Mouse (Mus musculus) myocyte (in vitro differentiated cells): ENCODE data around the gene Tead2. TPM values are rescaled to one million over a fixed set of nuclear protein-coding genes. Genes with fewer than 3 reads are reported as not detected.

Experiments
- H3K27me3 ChIP-seq: one replicate; pipeline ENCODE4 v1.6.1; 2011; ENCODE audit not compliant: control insufficient read depth, insufficient read depth, insufficient read length
- H3K36me3 ChIP-seq: one replicate; pipeline ENCODE4 v1.6.1; 2011; ENCODE audit not compliant: control insufficient read depth, insufficient read depth
- H3K4me2 ChIP-seq: one replicate; pipeline ENCODE4 v1.6.1; 2011; ENCODE audit warnings: low read depth, control low read depth
- H3K4me3 ChIP-seq: one replicate; pipeline ENCODE4 v1.5.1; 2011; ENCODE audit warnings: mild to moderate bottlenecking, control low read depth, moderate library complexity
- H3K79me2 ChIP-seq: one replicate; pipeline ENCODE4 v1.6.1; 2011; ENCODE audit not compliant: control insufficient read depth, insufficient read depth
- H3ac ChIP-seq: one replicate; pipeline ENCODE4 v1.6.1; 2011; ENCODE audit not compliant: control insufficient read depth, insufficient read length
- CEBPB ChIP-seq: IDR thresholded peaks from 2 replicates; pipeline ENCODE4 v1.6.1; 2011; ENCODE audit warnings: mild to moderate bottlenecking, moderate library complexity; ENCODE audit not compliant: poor library complexity, insufficient read depth, severe bottlenecking
- E2F4 ChIP-seq: IDR thresholded peaks from one replicate; pipeline ENCODE4 v1.6.1; 2011; ENCODE audit warnings: mild to moderate bottlenecking, control low read depth, moderate library complexity; ENCODE audit not compliant: insufficient read depth
- MAX ChIP-seq: IDR thresholded peaks from one replicate; pipeline ENCODE4 v1.6.1; 2011; ENCODE audit warnings: low read depth, mild to moderate bottlenecking, control low read depth
- MYOD1 ChIP-seq, 3 experiments: IDR thresholded peaks; one replicate each; pipeline ENCODE4 v1.6.1; 2011; ENCODE audit warnings: control low read depth in 2 of 3, low read depth in 2 of 3, mild to moderate bottlenecking in 2 of 3, moderate library complexity in 1 of 3; ENCODE audit not compliant: insufficient read length in 2 of 3, control insufficient read depth in 1 of 3
- MYOG ChIP-seq, 3 experiments: IDR thresholded peaks; one replicate each; pipeline ENCODE4 v1.6.1; 2011; ENCODE audit warnings: control low read depth in 2 of 3, low read depth in 2 of 3, mild to moderate bottlenecking in 2 of 3; ENCODE audit not compliant: insufficient read length in 2 of 3, control insufficient read depth in 1 of 3, insufficient read depth in 1 of 3
- POLR2A ChIP-seq: IDR thresholded peaks from one replicate; pipeline ENCODE4 v1.6.1; 2011; ENCODE audit warnings: low read depth, mild to moderate bottlenecking, control low read depth, moderate library complexity; ENCODE audit not compliant: insufficient read length
- POLR2AphosphoS2 ChIP-seq: IDR thresholded peaks from one replicate; pipeline ENCODE4 v1.6.1; 2011; ENCODE audit warnings: low read depth, control low read depth; ENCODE audit not compliant: insufficient read length
- REST ChIP-seq: IDR thresholded peaks from one replicate; pipeline ENCODE4 v1.6.1; 2011; ENCODE audit warnings: mild to moderate bottlenecking, control low read depth, moderate library complexity; ENCODE audit not compliant: insufficient read depth, insufficient read length
- SRF ChIP-seq: IDR thresholded peaks from one replicate; pipeline ENCODE4 v1.6.1; 2011; ENCODE audit warnings: low read depth; ENCODE audit not compliant: control insufficient read depth, insufficient read length
- TCF12 ChIP-seq: IDR thresholded peaks from one replicate; pipeline ENCODE4 v1.6.1; 2011; ENCODE audit warnings: mild to moderate bottlenecking, control low read depth; ENCODE audit not compliant: poor library complexity, insufficient read depth, severe bottlenecking
- TCF3 ChIP-seq: IDR thresholded peaks from one replicate; pipeline ENCODE4 v1.6.1; 2011; ENCODE audit warnings: low read depth, control low read depth; ENCODE audit not compliant: insufficient read length
- USF1 ChIP-seq: IDR thresholded peaks from one replicate; pipeline ENCODE4 v1.6.1; 2011; ENCODE audit warnings: low read depth, mild to moderate bottlenecking, control low read depth, moderate library complexity
- polyA plus RNA-seq: library from polyadenylated mRNA; unstranded; fragments of >200 nt; fragmentation: generic; extraction: Trizol; gene quantifications from one replicate; pipeline ENCODE4 v1.2.1, GENCODE M21; 2012; ENCODE audit warnings: missing spikeins

Gene Tead2
- polyA plus RNA-seq, 1 experiment, result 93.3 TPM

DNA sequence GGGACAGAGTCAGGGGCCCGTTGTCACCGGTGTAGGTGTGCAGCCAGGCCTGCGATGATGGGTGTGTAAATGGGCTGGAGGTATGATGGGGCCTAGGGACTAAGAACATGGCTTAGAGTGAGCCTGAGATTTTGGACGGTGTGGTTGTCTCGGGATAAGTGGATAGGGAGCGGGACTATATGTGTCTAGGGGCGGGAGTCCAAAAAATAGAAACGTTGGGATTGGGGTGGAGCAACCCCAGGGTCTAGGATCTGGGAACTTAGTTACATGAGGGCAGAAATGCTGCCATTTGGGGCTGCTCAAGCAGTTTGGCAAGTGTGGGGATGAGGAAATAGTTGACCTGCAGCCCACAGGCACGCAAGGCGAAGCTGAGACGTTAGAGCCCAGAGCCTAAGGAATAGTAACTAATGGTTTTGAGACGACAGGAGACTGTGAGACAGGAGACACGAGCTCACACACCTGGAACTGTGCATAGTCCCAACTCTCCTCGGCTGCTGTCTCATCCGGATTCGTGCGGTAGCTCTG is 20.2 kb downstream of the Tead2 start:
- TF ChIP-seq POLR2A, result no peak
- TF ChIP-seq MAX, result no peak
- TF ChIP-seq TCF3, result no peak
- no peak for TF ChIP-seq E2F4
- no peak for TF ChIP-seq TCF12
- no peak for TF ChIP-seq MYOG (IDR thresholded peaks at IDR 0.05; ENCODE audit: control insufficient read depth in 1 of 3, insufficient read depth in 1 of 3, insufficient read length in 2 of 3, low read depth in 2 of 3)
- TF ChIP-seq POLR2AphosphoS2, result no peak
- no peak for TF ChIP-seq REST
- TF ChIP-seq SRF, result no peak
- TF ChIP-seq MYOD1 (IDR thresholded peaks at IDR 0.05; ENCODE audit: control insufficient read depth in 1 of 3, insufficient read length in 2 of 3, low read depth in 2 of 3), result no peak
- TF ChIP-seq USF1, result no peak
- no peak for TF ChIP-seq CEBPB
- no peak overlapping the region for H3ac ChIP-seq
- H3K27me3 ChIP-seq, result peaks cover 3% of the 10 kb centered on the region
- H3K79me2 ChIP-seq, result no peaks in the 10 kb centered on the region
- H3K36me3 ChIP-seq, result peaks cover 6% of the 10 kb centered on the region
- H3K4me3 ChIP-seq, result no peak overlapping the region
- H3K4me2 ChIP-seq, result no peak overlapping the region

- peaks cover 9% of the 10 kb centered on the region for H3K27me3 ChIP-seq
- TF ChIP-seq REST, result no peak
- TF ChIP-seq TCF3, result no peak
- TF ChIP-seq USF1, result no peak
- no peak for TF ChIP-seq MAX
- TF ChIP-seq SRF, result no peak
- TF ChIP-seq TCF12, result no peak
- no peak overlapping the region for H3K4me3 ChIP-seq
- H3K79me2 ChIP-seq, result no peaks in the 10 kb centered on the region
- no peak overlapping the region for H3K4me2 ChIP-seq
- no peak overlapping the region for H3ac ChIP-seq
- H3K36me3 ChIP-seq, result no peaks in the 10 kb centered on the region
These were observed 22.5 kb downstream of the Tead2 start for GRCm38 (mm10) chr7:45237747-45238699.

DNA sequence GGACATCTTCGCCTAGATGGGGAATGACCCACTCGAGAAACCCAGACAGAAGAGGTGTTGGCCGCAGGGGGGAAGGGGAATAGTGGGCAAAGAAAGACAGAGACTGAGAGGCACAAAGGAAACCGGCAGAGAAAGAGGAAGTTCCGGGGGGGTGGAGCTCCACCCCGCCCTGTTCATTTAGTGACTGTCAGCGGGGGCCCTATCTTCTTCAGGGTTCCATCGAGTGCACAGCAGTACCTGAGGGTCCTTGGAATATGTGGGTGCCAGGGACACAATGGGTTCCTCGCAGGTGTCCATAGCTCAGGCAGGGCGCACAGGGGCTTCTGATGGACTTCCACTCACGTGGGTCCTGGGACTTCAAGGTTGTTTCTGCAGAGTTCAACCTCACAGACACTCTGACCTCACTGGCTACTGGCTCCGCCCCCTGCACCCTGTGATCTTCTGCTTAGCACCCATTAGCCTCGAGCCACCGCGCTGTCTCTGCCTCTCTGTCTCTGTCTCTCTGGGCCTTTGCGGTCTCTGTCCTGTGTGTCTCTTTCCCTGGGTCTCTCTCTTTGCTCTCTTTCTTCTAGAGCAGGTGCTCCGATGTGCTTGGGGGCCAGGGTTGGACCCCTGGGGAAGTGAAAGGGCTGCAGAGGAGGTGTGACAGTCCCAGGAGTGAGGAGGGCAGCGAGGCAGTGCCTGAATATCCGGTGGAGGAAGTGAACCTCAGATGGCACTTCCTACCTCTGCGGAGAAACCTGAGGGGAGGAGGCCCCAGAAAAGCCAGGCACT is 23.4 kb downstream of the Tead2 start, which contains the start of gene Cd37:
TSS of gene Cd37 (minus strand) at position 393 of the 774 bp plus-strand sequence.
- H3ac ChIP-seq, result no peak within 1 kb of the TSS
- peaks cover 9% of the 10 kb centered on the region for H3K27me3 ChIP-seq
- TF ChIP-seq MYOG (IDR thresholded peaks at IDR 0.05; ENCODE audit: control insufficient read depth in 1 of 3, insufficient read depth in 1 of 3, insufficient read length in 2 of 3, low read depth in 2 of 3) (no peak), REST (no peak), POLR2A (no peak)
- no peaks in the 10 kb centered on the region for H3K36me3 ChIP-seq
- H3K79me2 ChIP-seq, result no peaks in the 10 kb centered on the region
- no peak within 1 kb of the TSS for H3K4me2 ChIP-seq
- no peak within 1 kb of the TSS for H3K4me3 ChIP-seq

DNA sequence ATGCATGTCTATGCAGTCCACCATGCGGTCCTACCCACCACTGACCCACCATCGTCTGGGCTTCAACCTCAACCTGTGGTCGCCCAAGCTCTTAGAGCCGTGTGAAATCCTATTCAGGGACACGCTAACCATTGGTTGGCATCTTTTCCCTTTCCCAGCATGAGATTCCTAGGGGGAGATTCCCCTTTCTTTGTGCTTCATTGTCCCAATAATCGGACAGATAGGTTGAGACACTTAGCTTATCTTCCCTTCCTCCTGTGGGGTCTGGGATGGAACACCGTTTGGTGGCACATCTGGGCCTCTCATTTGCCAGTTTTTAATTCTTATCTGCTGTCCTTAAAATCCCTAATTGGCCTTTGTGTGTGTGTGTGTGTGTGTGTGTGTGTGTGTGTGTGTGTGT is 24.6 kb downstream of the Tead2 start:
- Histone ChIP-seq H3K27me3 (peaks cover 9% of the 10 kb centered on the region), H3K36me3 (no peaks in the 10 kb centered on the region), H3K79me2 (no peaks in the 10 kb centered on the region), H3ac (no peak overlapping the region), H3K4me3 (no peak overlapping the region), H3K4me2 (no peak overlapping the region)
- no peak for TF ChIP-seq TCF3
- TF ChIP-seq USF1, result no peak
- no peak for TF ChIP-seq CEBPB
- TF ChIP-seq MYOD1 (IDR thresholded peaks at IDR 0.05; ENCODE audit: control insufficient read depth in 1 of 3, insufficient read length in 2 of 3, low read depth in 2 of 3), result no peak
- TF ChIP-seq MYOG (IDR thresholded peaks at IDR 0.05; ENCODE audit: control insufficient read depth in 1 of 3, insufficient read depth in 1 of 3, insufficient read length in 2 of 3, low read depth in 2 of 3), result no peak
- TF ChIP-seq REST, result no peak
- no peak for TF ChIP-seq MAX
- no peak for TF ChIP-seq TCF12
- TF ChIP-seq POLR2AphosphoS2, result no peak
